Mouse (Mus musculus): Measurements from ENCODE around the gene Zfp644. TPM values are rescaled to one million over a fixed set of nuclear protein-coding genes. Genes with fewer than 3 reads are reported as not detected.
"Not testable (repeated sequence)": the region's sequence is repeated elsewhere in the genome, so short reads cannot be mapped to it uniquely, and the experiment has no call there.

Gene Zfp644
- total RNA-seq, 1 experiment = 65.6 TPM

GRCm38 (mm10) chr5:106679659-106680058 lies 17.4 kb downstream of the Zfp644 start:
- Histone ChIP-seq H3K4me1 (ENCODE audit: control insufficient read depth in 2 of 2, insufficient read depth in 2 of 2, low read length in 2 of 2, poor library complexity in 1 of 2) (no peaks in the 10 kb centered on the region), H3K9me3 (ENCODE audit: control insufficient read depth, insufficient read depth, low read depth, low read length) (no peaks in the 10 kb centered on the region), H3K36me3 (ENCODE audit: control insufficient read depth, insufficient read depth, low read length, poor library complexity, severe bottlenecking) (peaks cover 2% of the 10 kb centered on the region), H3K27ac (ENCODE audit: insufficient read depth, low read depth, low read length, poor library complexity, severe bottlenecking) (no peak overlapping the region), H3K9ac (ENCODE audit: insufficient read depth, low read depth, low read length, poor library complexity, severe bottlenecking) (no peak overlapping the region), H3K4me3 (ENCODE audit: insufficient read depth in 1 of 2, low read depth in 1 of 2, low read length in 2 of 2, poor library complexity in 1 of 2, severe bottlenecking in 1 of 2) (no peak overlapping the region)
- in situ Hi-C loops (cut with MboI; ENCODE audit: low sequenced_read_pairs in 2 of 2, unreplicated experiment in 2 of 2) = no loop called here
- DNase-seq (ENCODE audit: low read depth, low spot score) = no peak
- TF ChIP-seq ZNF384 (IDR thresholded peaks at IDR 0.05; ENCODE audit: low read depth, low read length) (no peak), CHD2 (IDR thresholded peaks at IDR 0.05; ENCODE audit: low read depth, low read length) (no peak), HCFC1 (IDR thresholded peaks at IDR 0.05; ENCODE audit: borderline replicate concordance, insufficient read depth, low read length) (no peak), MAFK (IDR thresholded peaks at IDR 0.05; ENCODE audit: insufficient read depth, low read depth, low read length) (no peak), ZC3H11A (IDR thresholded peaks at IDR 0.05; ENCODE audit: borderline replicate concordance, low read depth, low read length) (no peak)

DNA sequence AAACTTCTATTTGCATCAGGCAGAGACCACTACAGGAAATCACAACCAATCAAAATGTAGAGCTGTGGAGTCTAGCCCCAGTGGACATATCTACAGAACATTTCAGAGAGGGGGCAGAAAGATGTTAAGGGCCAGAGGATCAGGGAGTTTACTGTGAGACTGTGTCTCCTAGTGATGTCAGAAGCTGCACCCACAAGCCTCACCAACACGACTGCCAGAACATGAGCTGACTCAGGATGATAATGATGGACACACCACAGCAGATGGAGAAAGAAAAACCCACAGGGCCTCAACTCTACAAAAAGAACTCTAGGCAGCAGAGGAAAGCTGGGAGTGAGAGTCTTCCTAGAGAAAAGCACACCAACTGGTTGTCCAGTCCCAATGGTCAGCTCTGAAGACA lies 18.3 kb downstream of the Zfp644 start:
- H3K4me1 ChIP-seq (ENCODE audit: control insufficient read depth in 2 of 2, insufficient read depth in 2 of 2, low read length in 2 of 2, poor library complexity in 1 of 2); DNase-seq (ENCODE audit: low read depth, low spot score); H3K27ac ChIP-seq (ENCODE audit: insufficient read depth, low read depth, low read length, poor library complexity, severe bottlenecking); H3K36me3 ChIP-seq (ENCODE audit: control insufficient read depth, insufficient read depth, low read length, poor library complexity, severe bottlenecking); H3K9ac ChIP-seq (ENCODE audit: insufficient read depth, low read depth, low read length, poor library complexity, severe bottlenecking); in situ Hi-C loops (cut with MboI; ENCODE audit: low sequenced_read_pairs in 2 of 2, unreplicated experiment in 2 of 2); H3K9me3 ChIP-seq (ENCODE audit: control insufficient read depth, insufficient read depth, low read depth, low read length); H3K4me3 ChIP-seq (ENCODE audit: insufficient read depth in 1 of 2, low read depth in 1 of 2, low read length in 2 of 2, poor library complexity in 1 of 2, severe bottlenecking in 1 of 2): not testable (repeated sequence)

DNA sequence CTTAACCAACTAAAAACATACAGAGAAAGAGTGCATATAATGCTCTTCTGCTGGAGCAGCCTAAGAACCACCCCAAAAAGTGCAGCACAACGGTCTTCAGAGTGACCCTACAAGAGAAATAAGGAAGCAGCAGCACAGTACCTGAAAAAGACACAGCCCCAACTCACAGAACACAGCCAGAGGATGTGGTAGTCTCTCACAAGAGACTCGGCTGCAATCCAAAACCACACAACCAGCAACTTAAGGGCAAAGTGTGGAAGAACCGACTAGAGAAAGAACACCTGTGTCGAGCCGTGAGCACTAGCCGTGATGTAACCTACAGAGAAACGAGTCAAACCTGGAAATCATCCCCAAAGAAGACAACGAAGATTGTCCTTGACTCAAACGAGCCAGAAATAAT lies 20.3 kb downstream of the Zfp644 start:
- no peak for TF ChIP-seq CHD2 (IDR thresholded peaks at IDR 0.05; ENCODE audit: low read depth, low read length)
- no peak overlapping the region for H3K9ac ChIP-seq (ENCODE audit: insufficient read depth, low read depth, low read length, poor library complexity, severe bottlenecking)
- no peaks in the 10 kb centered on the region for H3K36me3 ChIP-seq (ENCODE audit: control insufficient read depth, insufficient read depth, low read length, poor library complexity, severe bottlenecking)
- H3K9me3 ChIP-seq (ENCODE audit: control insufficient read depth, insufficient read depth, low read depth, low read length) = no peaks in the 10 kb centered on the region
- H3K4me1 ChIP-seq (ENCODE audit: control insufficient read depth in 2 of 2, insufficient read depth in 2 of 2, low read length in 2 of 2, poor library complexity in 1 of 2) = no peaks in the 10 kb centered on the region
- DNase-seq (ENCODE audit: low read depth, low spot score) = no peak
- H3K4me3 ChIP-seq (ENCODE audit: insufficient read depth in 1 of 2, low read depth in 1 of 2, low read length in 2 of 2, poor library complexity in 1 of 2, severe bottlenecking in 1 of 2) = no peak overlapping the region
- in situ Hi-C loops (cut with MboI; ENCODE audit: low sequenced_read_pairs in 2 of 2, unreplicated experiment in 2 of 2) = no loop called here
- H3K27ac ChIP-seq (ENCODE audit: insufficient read depth, low read depth, low read length, poor library complexity, severe bottlenecking) = no peak overlapping the region

DNA sequence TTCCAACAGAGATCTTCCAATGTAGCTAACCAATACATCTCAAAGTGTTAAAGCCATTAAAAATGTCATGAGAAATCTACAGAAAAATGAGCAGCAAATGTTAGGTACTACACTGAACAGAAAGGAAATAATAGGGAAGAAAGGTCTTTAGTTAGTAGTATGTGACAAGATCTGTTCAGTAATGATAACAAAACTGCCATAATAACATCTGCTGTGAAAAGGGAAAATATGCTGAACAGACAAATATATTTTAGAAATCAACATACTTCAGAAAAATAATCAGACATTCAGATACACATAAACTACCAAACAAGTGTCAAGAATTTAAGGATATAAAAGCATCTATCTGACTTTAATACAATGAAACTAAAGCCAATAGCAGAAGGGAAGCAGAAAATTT lies 24.5 kb downstream of the Zfp644 start:
- in situ Hi-C loops (cut with MboI; ENCODE audit: low sequenced_read_pairs in 2 of 2, unreplicated experiment in 2 of 2) = no loop called here
- no peaks in the 10 kb centered on the region; the same call in 1 of the 2 replicates for H3K36me3 ChIP-seq (ENCODE audit: control insufficient read depth, insufficient read depth, low read length, poor library complexity, severe bottlenecking)
- H3K4me3 ChIP-seq (ENCODE audit: insufficient read depth in 1 of 2, low read depth in 1 of 2, low read length in 2 of 2, poor library complexity in 1 of 2, severe bottlenecking in 1 of 2) = no peak overlapping the region
- no peaks in the 10 kb centered on the region for H3K4me1 ChIP-seq (ENCODE audit: control insufficient read depth in 2 of 2, insufficient read depth in 2 of 2, low read length in 2 of 2, poor library complexity in 1 of 2)
- no peak overlapping the region for H3K9ac ChIP-seq (ENCODE audit: insufficient read depth, low read depth, low read length, poor library complexity, severe bottlenecking)
- H3K9me3 ChIP-seq (ENCODE audit: control insufficient read depth, insufficient read depth, low read depth, low read length) = no peaks in the 10 kb centered on the region
- no peak overlapping the region for H3K27ac ChIP-seq (ENCODE audit: insufficient read depth, low read depth, low read length, poor library complexity, severe bottlenecking)
- TF ChIP-seq CHD2 (IDR thresholded peaks at IDR 0.05; ENCODE audit: low read depth, low read length) (no peak), MAFK (IDR thresholded peaks at IDR 0.05; ENCODE audit: insufficient read depth, low read depth, low read length) (no peak), ZC3H11A (IDR thresholded peaks at IDR 0.05; ENCODE audit: borderline replicate concordance, low read depth, low read length) (no peak), ZNF384 (IDR thresholded peaks at IDR 0.05; ENCODE audit: low read depth, low read length) (no peak), HCFC1 (IDR thresholded peaks at IDR 0.05; ENCODE audit: borderline replicate concordance, insufficient read depth, low read length) (no peak)
- no peak for DNase-seq (ENCODE audit: low read depth, low spot score)

DNA sequence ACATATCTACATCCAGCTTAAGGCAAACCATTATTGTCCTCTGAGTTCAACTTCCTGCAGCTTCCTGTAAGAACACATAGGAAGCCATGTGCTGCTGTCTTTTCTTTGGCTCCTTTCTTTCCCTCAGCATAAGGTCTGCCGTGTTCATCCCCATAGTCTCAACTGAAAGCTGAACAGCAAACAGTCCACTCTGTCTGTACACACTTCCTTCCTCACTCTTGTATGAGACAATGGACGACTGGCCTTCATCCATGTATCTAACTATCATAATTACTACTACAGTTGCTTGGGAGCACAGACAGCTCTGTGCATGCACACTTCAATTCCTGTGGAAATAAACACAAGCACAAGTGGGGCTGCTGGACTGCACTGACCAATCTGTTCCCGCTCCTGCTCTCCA lies 25.2 kb downstream of the Zfp644 start:
- Histone ChIP-seq H3K36me3 (ENCODE audit: control insufficient read depth, insufficient read depth, low read length, poor library complexity, severe bottlenecking) (no peaks in the 10 kb centered on the region; the same call in 1 of the 2 replicates), H3K4me1 (ENCODE audit: control insufficient read depth in 2 of 2, insufficient read depth in 2 of 2, low read length in 2 of 2, poor library complexity in 1 of 2) (no peaks in the 10 kb centered on the region), H3K4me3 (ENCODE audit: insufficient read depth in 1 of 2, low read depth in 1 of 2, low read length in 2 of 2, poor library complexity in 1 of 2, severe bottlenecking in 1 of 2) (no peak overlapping the region), H3K9me3 (ENCODE audit: control insufficient read depth, insufficient read depth, low read depth, low read length) (no peaks in the 10 kb centered on the region), H3K27ac (ENCODE audit: insufficient read depth, low read depth, low read length, poor library complexity, severe bottlenecking) (no peak overlapping the region), H3K9ac (ENCODE audit: insufficient read depth, low read depth, low read length, poor library complexity, severe bottlenecking) (no peak overlapping the region)
- TF ChIP-seq MAFK (IDR thresholded peaks at IDR 0.05; ENCODE audit: insufficient read depth, low read depth, low read length) (no peak), ZC3H11A (IDR thresholded peaks at IDR 0.05; ENCODE audit: borderline replicate concordance, low read depth, low read length) (no peak), CHD2 (IDR thresholded peaks at IDR 0.05; ENCODE audit: low read depth, low read length) (no peak), HCFC1 (IDR thresholded peaks at IDR 0.05; ENCODE audit: borderline replicate concordance, insufficient read depth, low read length) (no peak), ZNF384 (IDR thresholded peaks at IDR 0.05; ENCODE audit: low read depth, low read length) (no peak)
- DNase-seq (ENCODE audit: low read depth, low spot score) = no peak
- in situ Hi-C loops (cut with MboI; ENCODE audit: low sequenced_read_pairs in 2 of 2, unreplicated experiment in 2 of 2) = no loop called here
